Mouse (Mus musculus): ENCODE data around the gene Cib4.

DNA sequence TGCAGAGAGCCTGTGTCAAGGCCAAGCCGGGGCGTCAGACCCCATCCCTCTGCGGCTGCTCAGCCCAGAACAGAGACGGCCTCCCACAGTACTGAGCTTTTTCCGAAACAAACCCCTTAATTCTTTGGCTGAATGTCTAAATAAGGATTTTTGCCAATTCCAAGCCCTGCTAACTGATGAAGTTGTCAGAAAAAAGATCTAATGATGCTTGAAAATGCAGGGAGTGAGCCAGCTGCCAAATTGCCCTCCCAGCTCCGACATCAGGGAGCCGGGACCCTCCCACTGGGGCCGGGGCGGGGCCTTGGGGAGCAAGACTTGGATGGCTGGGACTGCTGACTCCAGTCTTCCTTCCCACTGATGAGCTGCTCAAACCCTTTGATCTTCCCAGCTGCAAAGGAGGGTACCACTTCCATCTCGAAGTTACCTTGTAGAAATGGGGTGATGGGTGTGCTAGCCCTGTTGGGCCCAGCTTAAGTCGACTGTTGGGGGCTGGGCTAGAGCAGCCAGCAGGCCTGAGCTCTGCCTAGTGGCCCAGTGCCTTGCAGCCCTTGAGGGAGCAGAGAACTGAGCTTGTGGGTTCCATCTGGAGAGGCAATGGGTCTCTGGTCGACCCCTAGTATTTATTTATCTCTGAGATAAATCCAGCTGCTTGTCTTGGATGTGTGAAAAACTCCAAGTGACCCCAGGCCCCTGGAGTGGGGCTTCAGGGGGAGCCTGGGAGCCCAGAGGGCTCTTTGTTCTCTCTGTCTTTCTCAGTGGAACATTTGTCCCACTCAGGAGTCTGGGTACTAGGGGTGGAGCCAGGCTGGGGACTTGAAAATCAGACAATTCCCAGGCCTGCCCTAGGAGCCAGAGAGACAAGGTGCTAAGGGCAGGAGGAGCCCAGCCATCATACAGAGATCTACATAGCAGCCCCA lies 19.5 kb downstream of the Cib4 start:
- TF ChIP-seq CTCF (IDR thresholded peaks at IDR 0.05; ENCODE audit: extremely low read depth, insufficient read depth, low read length): no peak
- TF ChIP-seq POLR2A (IDR thresholded peaks at IDR 0.05; ENCODE audit: extremely low read depth, insufficient read depth, low read length): no peak
